Mouse (Mus musculus) heart, postnatal 0 days (tissue): ENCODE results near the gene Hrk.

Source experiments
- CTCF ChIP-seq: IDR thresholded peaks from 2 replicates; pipeline ENCODE4 v1.5.1; 2016; ENCODE audit warnings: antibody characterized with exemption, control low read depth, low read depth
- EP300 ChIP-seq: IDR thresholded peaks from 2 replicates; pipeline ENCODE4 v1.6.1; 2016; ENCODE audit warnings: antibody characterized with exemption, low read depth

DNA sequence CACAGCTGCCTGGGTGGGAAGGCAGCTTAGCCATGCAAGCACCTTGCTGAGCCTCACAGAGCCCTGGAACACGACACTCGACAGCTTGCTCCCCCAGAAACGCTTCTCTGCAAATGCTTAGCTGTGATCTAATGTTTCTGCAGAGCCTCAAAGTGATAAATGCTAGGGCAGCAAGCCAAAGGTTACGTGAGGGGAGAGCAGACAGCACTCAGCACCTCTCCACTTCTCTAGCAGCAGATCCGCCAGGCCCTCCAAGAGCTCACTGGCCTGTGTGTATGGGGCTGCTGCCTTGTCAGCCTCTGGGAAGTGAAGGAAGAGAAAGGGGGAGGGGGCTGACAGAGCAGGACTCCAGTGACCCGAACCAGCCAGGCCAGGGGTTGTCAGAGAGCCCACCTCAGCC is 36.2 kb upstream of the Hrk start:
- TF ChIP-seq CTCF = no peak
- no peak for TF ChIP-seq EP300
